Mouse (Mus musculus): ENCODE measurements at regions not wholly inside any gene's neighbourhood (a gene's known extent, or its start where the extent isn't known, plus 50 kb on each side); places are given as distances from the start of the nearest gene placed in this dataset.

DNA sequence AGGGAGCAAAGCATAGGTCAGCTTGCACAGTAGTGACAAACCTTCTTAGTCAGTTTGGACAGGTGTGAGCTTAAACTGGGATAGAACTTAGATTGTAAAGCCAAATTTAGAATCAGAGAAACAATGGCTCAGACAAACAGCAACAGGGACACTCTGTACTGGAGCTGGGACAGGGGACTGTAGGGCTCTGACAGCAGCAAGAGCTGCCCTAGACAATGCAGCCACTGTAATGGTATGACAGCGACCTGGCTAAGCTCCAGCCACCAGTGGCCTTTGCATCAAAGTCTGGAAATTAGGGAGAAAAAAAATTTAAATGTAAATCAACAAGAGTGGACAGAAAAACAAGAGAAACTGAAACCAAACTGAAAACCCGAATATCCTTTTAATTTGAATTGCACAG lies 53.2 kb upstream of the Armc3 start:
- TF ChIP-seq POLR2A (IDR thresholded peaks at IDR 0.05; ENCODE audit: extremely low read depth, insufficient read depth, low read length) (no peak), CTCF (IDR thresholded peaks at IDR 0.05; ENCODE audit: extremely low read depth, insufficient read depth, low read length) (no peak)

Measured in cortical plate, adult 2 months (tissue).